Mouse (Mus musculus) layer of hippocampus, adult 9-10 months (tissue): ENCODE results near the gene Cdh4.

Source experiments
- DNase-seq: peaks from one replicate; pipeline ENCODE4 v3.0.0; 2022; ENCODE audit warnings: low spot score

Cdh4 gene

DNA sequence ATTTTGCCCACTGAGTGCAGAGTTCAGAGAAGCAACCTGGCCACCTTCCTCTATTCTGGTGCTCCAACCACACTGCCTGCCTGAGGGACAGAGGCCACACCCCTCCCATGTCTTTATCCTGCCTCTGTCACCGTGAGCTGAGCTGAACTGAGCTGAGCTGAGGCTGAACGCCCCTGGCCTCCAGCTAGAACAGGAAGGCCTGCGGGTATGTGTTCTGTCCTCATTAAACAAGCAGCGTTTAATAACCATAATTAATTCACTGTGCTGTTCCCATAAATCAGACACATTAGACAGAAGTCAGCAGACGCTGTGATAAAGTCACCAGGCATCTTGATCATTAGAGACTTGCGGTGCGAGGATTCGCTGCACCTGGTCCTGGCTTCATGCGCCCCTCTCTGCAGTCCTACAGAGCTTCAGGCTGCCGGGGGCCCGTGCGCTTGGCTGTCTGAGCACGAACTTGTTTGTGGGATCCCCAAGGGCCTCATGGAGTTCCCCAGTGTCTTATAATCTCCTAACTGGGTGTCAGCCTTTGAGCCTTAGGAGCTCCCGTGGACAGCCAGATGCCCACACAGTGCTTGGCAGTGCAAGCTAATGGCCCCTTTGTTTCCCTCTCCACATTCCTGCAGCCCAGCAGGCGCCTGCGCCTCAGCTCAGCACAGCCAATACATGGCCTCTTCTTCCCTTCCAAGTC is 291.1 kb downstream of the Cdh4 start:
- no peak for DNase-seq

DNA sequence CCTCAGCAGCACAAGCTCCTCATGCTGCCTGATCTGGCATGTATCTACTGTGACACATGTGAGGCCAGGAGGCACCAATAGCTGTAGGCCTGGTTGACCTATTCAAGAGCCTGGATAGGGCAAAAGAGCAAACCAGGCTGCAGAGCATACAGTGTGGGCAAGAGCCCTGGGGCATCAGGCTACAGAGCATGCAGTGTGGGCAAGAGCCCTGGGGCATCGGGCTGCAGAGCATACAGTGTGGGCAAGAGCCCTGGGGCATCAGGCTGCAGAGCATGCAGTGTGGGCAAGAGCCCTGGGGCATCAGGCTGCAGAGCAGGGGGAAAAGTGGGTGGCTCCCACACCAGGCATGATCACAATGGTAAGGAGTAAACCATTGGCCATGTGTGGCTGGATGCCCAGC is 300.2 kb downstream of the Cdh4 start:
- DNase-seq, result no peak

DNA sequence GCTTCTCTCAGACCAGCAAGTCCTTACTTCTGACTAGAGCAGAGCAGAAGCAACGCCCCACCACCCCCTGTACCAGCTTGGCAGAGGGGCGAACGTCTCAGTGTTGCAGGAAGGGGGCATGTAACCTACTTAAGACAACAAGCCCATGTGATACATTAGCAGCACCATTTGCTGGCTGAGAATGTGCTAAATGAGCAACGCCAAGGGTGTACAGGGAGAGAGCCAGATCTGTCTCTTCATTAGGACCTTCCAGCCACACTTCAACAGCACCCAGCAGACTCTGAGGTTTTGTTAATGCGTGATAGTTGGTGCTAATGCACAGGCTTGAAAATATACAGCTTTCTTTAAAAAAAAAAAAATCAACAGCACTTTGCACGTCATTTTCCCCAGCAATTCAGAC is 300.6 kb downstream of the Cdh4 start:
- no peak for DNase-seq

DNA sequence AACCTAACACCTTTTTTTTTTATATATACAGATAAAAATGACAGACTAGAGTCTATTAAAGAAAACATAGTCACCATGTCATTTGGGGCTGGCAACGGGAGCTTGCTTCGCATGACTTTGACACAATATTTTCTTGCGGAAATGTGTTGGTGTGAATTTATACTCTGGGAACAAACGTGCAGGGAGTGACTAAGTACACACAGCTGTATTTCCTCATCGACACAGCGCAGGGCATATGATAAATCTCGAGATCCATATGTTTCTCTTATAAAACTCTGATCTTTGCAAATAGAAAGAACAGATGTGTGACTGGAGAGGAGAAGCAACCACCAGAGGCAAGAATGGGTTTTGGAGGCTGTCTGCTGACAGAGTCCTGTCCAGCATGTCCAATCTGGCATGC is 304.3 kb downstream of the Cdh4 start:
- no peak for DNase-seq

DNA sequence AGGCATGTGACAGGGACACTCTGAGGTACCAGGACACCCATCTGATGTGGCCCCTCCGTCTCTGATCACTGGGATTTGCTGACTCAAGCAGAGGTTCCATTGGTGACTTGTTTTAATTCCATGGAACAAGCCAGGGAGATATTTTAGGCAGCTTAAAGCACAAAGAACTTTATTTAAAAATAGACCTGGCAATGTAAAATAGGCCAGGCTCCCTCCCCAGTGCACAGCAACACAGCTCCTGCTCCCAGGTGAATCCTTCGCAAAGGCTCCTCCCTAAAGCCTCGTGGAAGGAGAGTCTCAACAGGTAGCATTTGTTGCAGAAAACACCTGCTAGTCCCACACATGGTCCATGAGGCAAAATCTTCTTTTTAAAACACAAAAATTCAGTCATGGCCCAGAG is 307.2 kb downstream of the Cdh4 start:
- DNase-seq, result no peak

DNA sequence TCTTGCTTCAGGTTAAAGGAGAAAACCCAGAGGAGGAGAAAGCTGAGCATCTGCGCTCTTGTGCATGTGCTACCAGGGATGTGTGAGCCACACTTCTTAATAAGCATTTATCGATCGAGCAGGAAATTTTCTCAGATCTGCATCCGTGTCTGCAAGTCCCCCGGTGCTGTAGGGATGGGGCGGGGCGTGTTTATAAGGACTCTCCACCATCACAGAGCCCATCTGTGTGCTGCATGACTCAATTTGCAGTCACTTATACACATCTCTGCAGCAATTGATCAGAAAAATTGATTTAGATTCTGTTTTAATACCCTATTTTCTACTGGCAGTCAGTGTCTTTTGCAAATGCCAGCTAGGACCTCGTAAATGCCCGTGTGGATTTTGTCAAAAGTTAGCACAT is 311.6 kb downstream of the Cdh4 start:
- DNase-seq, result no peak

DNA sequence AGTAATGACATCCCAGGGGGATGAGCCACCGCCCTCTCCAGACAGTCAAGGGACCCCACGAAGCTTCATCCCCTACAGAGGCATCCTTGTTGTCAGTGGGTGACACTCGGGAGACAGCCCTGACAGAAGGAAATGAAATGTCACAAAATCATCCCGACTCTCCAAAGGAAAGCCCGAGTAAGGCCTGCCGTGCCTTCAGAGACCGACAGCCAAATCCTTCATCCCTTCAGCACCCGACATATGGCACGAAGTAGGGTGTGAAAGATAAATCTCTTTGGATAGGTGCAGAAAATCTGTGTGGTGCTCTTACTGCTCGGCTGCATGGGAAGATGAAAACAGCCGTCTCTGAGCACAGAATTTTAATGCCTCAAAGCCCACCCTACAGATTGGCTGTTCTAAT is 312.5 kb downstream of the Cdh4 start:
- DNase-seq, result no peak

DNA sequence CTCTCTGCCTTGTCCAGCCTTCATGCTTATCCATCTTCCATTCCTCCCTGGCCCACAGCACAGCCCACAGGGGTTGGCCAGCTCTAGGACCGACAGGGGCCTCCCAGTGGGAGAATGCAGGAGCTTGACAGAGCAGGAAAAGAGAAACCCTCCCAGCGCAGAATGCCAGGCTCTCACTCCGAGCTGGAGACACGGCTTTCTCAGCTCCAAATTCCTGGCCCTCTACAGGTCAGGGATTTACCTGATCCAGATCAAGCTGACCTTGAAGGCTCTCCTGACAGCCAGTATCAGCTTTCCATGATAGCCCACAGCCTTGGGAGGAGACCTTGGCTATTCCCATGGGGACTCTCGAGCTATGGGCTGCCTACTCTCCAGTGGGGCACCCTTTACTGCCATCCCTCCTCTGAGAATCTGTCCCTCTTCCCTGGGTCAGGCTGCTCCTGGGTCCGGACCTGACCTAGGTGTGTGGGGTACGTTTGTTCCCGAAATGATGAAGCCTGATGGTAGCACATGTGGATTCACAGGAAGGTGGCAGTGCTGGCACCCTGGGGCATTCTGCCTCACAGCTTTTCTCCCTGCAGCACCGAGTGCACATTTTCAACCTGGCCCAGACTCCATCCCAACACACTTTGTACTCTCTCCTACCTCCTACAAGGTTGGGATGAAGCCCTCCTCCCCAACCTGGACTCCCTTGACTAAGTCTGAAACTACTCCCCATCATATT is 319.6 kb downstream of the Cdh4 start:
- no peak for DNase-seq

DNA sequence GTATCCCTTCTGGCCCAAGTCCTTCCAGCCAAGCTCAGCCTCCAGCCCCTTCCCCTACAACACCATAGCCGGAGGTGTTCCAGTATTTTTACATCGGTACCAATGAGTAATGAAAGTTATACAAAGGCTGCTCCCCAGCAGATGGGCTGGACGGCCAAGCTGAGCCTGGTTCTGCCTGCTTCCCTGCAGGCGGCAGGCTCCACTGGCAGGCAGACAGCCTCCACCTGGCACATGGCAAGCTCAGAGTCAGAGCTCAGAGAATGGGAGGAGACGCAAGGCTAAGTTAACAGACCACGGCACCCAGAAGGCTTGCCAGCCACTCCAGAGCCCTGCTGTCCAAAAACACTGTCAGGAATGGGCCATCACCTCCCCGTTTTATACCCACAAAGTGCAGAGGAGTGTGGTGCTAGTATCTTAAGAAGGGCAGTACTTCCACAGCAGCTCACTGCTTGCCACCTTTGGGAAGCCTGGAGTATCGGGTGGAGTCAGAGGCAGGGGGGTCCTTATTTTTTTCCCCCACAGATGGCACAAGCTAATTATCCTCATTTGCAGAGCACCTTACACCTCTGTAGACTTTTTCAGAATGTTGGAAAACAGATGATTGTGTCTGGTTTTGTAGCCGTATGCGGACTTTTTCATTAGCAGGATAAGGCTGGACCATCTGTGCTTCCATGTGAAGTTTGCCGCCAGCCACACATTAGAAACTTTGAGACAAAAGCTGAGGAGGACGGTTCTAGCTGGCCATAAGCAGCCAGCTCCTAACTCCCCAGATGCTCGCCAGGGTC is 320.5 kb downstream of the Cdh4 start:
- no peak for DNase-seq

DNA sequence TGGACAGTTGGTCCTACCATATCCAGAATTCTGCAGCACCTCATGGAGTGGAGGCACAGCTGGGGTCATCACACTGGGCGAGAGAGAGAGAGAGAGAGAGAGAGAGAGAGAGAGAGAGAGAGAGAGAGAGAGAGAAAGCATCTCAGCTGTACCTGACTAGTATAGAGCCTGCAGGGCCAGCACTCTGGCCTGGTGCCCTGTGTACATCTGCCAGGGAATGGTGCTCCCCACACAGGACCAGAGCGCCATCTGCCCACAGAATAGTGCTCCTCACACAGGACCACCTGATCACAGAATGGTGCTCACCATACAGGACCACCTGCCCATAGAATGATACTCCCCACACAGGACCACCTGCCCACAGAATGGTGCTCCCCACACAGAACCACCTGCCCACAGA is 322.2 kb downstream of the Cdh4 start:
- DNase-seq, result no peak

DNA sequence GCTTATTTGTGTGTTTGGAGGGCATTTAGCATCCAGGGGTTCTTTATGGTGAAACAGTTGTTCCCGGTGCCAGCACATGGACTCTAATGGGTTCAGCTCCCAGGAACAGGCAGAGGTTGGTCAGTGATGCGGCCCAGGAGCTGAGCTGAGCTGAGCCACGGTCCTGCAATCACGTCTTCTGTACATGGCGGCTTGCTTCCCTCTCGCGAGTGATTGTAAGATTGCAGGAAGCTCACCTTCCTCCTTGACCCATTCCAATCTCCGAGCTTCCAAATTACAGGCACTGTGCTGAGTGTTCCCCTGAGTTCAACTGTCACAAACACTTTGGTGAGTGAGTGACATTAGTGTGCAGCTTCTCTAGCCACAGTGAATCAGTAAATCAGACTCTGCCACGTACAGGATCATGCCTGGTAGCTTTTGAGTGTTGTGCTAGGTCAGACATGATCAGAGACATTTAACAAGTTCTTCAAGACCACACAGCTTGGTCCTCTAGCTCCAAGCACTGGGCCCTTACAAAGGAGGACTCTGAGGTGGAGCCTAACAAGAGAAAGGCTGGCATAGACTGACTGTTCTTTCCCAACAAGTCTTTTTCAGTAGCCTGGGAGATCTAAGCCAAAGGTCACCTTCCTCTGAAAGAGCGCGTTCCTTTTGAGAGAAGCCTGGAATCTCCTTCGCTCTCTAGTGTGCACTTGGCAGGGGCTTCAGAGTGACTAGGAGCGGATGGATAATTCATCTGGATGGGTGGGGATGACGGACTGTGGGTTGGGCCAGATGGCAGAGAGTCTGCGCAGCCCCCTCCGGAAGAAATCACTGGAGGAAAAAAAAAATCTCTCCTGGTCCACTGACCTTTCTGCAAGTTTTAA is 324.7 kb downstream of the Cdh4 start:
- DNase-seq, result no peak

DNA sequence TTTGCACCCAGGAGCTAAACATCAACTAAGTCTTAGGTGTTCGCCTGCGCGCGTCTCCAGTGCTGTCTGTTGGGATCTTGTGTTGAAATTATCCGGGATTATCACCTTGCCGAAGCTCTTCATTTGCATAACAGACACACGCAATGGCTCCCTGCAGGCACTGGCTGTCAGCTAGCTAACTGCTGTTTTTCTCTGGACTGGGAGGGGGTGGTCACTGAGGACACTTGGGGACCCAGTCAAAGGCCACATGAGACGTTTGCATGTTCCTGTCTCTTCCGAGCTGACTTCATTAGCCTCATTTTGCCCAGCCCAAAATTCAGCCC is 325.3 kb downstream of the Cdh4 start:
- no peak for DNase-seq

DNA sequence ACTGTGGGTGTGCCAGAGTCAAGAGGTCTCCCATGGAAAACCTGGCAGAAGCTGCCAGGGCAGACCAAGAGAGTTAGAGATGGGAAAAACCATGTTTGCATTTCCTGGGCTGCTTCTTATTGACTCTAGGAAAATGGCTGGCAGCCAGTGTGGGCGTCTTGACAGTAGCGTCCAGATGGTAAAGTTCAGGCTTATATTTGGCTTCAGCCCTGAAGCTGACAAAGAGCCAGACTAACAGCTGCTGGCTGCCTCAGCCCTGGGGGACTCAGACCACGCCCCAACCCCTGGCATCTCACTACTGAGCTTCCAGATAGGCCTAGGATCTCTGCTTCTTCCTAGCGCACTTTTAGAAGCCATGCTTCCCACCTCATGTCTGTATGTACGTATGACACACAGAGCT is 326.9 kb downstream of the Cdh4 start:
- no peak for DNase-seq

DNA sequence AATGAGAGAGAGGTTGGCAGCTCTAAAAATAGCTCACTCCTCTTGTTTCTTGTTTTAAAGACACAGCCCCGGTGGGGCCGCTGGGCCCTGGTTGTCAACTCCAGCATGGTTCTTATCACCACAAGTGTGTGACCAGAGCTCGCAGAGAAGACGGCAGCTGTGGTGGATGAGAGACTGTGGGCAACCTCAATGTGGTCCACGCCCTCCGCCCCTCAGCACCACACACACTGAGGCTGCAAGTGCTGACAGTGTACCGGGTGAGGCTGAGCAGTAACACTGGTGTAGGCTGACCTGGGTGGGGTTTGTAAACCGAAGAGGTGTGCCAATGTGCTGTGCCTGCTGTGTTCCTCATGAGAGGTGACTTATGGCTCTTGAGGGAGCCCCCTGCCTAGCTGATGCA is 327.7 kb downstream of the Cdh4 start:
- DNase-seq, result no peak

DNA sequence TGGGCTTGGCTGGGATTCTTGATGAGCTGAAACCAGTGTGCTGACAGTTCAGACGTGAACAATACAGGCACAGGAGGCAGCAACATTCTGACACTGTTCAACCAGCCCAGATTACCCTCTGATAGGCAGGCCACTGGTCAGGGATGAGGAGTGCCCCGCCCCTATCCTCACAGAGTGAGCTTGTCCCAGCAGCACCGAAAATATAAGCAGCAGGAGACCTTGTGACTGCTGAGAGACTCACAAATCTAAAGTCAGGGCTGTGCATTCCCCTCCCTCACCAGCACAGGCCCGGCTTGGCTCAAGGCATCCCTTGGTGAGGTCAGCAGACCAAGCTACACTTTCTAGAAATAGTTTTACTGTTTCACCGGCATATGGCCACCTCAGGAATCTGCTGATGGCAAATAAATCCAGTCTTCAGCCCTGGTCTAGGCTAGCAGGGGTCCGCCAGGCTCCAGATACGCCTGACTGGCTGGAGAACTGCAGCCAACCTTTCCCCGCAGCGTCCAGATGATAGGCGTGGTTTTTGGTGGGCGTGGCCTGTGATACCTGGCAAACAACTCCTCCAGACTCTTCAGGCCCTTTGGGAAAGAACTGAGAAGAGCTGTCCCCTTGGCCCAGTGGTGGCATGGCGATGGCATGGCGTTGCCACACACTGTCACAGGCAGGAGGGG is 332.3 kb downstream of the Cdh4 start:
- no peak for DNase-seq

DNA sequence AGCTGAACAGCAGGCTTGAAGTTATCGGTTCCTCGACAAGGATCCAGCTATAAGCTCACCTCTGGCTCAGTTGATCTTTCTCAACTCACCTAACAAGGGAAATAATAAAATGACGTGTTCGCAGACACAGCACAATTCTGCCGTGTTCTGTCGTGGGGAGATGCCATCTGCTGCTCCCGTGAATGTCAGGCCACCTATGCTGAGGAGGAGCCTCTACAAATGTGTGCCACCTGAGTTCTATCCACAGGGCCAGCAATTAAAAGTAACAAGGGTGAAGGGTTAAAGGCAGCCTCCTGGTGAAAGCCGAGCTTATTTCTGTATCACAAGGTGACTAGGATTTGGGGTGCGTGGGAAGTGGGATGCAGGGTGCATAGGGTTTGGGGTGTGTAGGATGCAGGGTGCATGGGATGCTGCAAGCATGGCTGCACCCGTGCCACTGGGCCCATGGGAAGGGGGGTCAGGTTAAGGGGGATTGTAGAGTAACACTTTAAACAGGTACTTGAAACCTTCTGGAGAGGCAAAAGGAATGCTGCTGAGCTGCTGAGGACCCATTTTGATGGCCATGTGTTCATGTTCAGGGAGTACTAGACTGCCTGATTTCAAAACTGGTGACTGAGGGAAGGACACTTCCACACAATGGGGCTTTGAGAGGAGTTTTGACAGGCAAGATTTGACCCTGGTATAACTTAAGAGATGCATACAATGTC is 333.9 kb downstream of the Cdh4 start:
- DNase-seq, result no peak

DNA sequence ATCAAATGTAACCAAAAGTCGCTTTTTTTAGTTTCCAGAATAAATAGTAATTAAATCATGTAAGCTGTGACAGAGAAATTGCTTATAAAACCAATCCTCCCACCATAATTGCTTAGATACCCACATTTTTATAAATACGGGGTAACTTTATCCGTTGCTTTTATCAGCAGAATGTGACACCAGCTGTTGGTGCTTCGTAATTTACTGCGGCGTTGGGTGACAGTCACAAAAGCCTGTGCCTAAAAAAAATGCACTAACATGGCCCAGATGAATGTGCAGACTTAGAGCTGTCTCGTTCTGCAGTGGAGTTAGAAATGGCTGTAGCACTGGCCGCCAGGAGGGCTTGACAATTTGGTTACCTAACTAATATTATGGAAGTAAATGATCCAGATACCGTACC is 337.0 kb downstream of the Cdh4 start:
- DNase-seq, result no peak

DNA sequence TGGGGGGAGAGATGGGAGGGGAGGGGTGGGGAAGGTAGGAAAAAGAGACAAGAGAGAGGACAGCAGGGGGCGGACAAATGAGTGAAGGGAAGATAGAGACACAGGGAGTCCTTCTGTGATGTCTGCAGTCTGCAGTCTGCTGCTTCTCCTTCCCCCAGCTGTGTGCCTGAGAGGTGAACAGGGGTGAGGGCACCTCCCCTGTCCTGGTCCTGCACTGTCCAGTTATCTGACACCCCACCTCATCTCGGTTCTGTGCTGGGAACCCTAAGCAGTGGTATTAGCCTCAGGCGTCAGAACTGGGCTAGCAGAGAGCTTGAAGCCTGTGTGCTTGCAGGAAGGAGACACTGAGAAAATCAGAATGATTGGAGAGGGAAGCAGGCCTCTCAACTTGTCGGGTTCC is 338.7 kb downstream of the Cdh4 start:
- DNase-seq, result no peak

DNA sequence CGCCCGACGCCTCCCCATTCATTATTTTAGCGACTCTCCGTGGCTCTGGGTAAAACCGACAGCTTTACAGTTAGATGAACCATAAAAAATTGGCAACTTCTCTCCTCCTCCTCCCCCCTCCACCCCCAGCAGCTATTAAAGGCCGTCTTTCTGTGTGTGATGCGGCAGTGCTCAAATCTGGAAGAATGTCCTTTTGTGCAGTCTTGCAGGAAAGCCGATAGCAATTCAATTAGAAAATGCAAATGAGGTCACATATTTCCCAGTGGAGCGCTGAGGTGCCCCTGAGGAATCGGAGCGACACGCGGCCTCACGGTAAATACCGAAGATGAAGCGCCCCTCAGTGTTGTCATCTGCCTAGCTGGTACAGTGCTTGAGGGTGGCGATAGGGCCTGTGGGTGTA is 345.0 kb downstream of the Cdh4 start:
- no peak for DNase-seq

DNA sequence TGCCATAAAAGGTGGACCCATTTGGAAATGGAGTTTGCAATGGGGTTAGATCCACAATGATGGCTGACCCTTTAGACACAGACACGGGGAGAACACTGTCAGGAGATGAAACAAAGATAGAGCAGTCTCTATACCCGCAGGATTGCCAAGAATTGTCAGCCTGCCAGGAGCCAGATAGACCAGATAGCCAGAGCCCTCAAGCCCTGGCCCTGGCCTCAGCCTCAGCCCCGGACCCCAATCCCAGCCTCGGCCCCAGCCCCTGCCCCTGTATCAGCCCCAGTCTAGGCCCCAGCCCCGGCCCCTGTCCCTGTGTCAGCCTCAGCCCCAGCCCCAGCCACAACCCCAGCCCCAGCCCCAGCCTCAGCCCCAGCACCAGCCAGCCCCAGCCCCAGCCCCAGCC is 345.6 kb downstream of the Cdh4 start:
- DNase-seq, result no peak

DNA sequence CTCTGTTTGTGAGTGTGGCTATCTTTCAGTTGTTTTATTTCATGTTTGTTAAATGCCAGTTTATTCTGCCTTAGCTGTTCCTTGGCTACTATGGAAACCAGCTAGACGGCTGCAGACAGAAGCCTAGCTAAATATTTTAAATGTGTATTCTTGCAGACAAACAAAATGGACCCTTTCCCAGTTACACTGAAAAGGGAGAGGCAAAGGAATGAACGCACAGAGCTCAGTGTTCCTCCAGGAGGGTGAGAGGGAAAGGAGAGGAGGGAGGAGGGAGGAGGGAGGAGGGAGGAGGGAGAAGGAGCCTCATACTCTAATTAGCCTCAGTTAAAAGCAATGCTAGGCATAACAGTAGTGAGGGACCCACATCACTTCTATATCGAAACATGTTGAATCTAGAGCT is 348.5 kb downstream of the Cdh4 start:
- DNase-seq, result no peak
